Mouse (Mus musculus): ENCODE results near the gene Flt1. TPM values are rescaled to one million over a fixed set of nuclear protein-coding genes. Genes with fewer than 3 reads are reported as not detected.

The Flt1 gene
- polyA plus RNA-seq, 1 experiment from 2014 or later = 15.1 TPM

DNA sequence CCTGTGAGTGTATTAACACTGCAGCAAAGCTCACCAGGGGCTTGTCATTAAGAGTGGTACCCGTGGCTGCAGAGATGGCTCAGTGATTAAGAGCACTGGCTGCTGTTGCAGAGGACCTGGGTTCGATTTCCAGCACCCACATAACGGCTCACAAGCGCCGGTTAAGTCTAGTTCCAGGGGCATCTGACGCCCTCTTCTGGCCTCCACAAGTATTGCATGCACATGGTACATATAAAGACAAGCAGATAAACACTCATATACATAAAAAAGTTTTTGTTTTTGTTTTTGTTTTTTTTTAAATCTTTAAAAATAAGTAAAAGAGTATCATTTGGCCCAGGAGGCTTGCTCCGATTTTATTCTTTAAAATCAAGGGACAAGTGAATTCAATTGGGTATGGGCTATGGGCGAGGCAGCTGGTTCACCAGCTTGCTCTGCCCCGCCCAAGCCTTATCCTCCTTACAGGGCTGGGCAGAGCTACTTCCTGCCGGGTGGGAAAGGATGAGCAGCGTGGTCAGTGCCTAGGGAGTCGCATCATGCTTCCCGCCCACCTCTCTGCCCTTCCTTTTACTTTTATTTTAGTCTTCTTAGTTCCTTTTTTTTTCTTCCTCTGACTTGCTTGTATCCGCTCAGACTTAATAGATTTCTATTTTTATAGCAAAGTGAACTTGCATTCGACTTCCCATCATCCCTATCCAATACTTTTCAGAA lies 57.0 kb downstream of the Flt1 start:
- no peaks in the 10 kb centered on the region for H3K27me3 ChIP-seq (replicated peaks; ENCODE audit: control insufficient read depth, insufficient read depth, low read length)
- no peak overlapping the region for H3K27ac ChIP-seq (ENCODE audit: low read depth)
- WGBS = 87% methylated on average over 15 of the region's 15 CpGs
- no peaks in the 10 kb centered on the region for H3K9me3 ChIP-seq (ENCODE audit: control insufficient read depth, low read length)
- ATAC-seq (replicated peaks; ENCODE audit: low FRiP score, low TSS enrichment, low read depth) = no peak
- no peak overlapping the region for H3K4me3 ChIP-seq (ENCODE audit: low read depth, low read length)
- H3K4me2 ChIP-seq (ENCODE audit: low read length) = no peak overlapping the region
- H3K36me3 ChIP-seq (ENCODE audit: control insufficient read depth, insufficient read depth, low read length) = no peaks in the 10 kb centered on the region
- H3K4me1 ChIP-seq (replicated peaks; ENCODE audit: control insufficient read depth, insufficient read depth, low read length) = no peaks in the 10 kb centered on the region
- no peak for DNase-seq (ENCODE audit: low spot score)
- H3K9ac ChIP-seq (ENCODE audit: low read length) = no peak overlapping the region

DNA sequence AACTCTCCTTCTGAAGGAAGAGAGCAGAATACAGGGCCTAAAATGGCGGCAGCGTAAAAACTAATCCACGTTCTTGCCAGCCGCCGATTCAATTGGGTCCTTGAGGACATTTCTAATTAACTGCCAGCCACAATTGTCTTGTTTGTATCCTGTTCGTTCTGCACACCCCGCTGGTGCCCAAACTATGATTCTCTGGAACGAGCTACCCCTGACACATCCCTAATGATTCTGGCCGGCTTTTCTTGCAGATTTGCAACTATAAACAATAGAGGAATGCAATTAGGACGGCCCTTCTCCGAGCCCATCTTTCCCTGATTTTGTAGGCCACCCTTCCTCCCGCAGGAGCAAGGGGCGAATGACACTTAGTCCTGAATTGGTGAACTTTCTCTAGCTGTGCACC lies 59.9 kb downstream of the Flt1 start:
- H3K4me1 ChIP-seq (replicated peaks; ENCODE audit: control insufficient read depth, insufficient read depth, low read length) = no peaks in the 10 kb centered on the region
- no peak for ATAC-seq (replicated peaks; ENCODE audit: low FRiP score, low TSS enrichment, low read depth)
- H3K36me3 ChIP-seq (ENCODE audit: control insufficient read depth, insufficient read depth, low read length) = no peaks in the 10 kb centered on the region
- no peak overlapping the region for H3K9ac ChIP-seq (ENCODE audit: low read length)
- DNase-seq (ENCODE audit: low spot score) = no peak
- H3K4me2 ChIP-seq (ENCODE audit: low read length) = no peak overlapping the region
- H3K4me3 ChIP-seq (ENCODE audit: low read depth, low read length) = no peak overlapping the region
- no peaks in the 10 kb centered on the region for H3K27me3 ChIP-seq (replicated peaks; ENCODE audit: control insufficient read depth, insufficient read depth, low read length)
- H3K27ac ChIP-seq (ENCODE audit: low read depth) = no peak overlapping the region
- 90% methylated on average over 13 of the region's 13 CpGs for WGBS
- H3K9me3 ChIP-seq (ENCODE audit: control insufficient read depth, low read length) = no peaks in the 10 kb centered on the region

GRCm38 (mm10) chr5:147665381-147665780 lies 60.4 kb downstream of the Flt1 start:
- Histone ChIP-seq H3K36me3 (ENCODE audit: control insufficient read depth, insufficient read depth, low read length) (no peaks in the 10 kb centered on the region), H3K4me2 (ENCODE audit: low read length) (no peak overlapping the region), H3K9me3 (ENCODE audit: control insufficient read depth, low read length) (no peaks in the 10 kb centered on the region), H3K27ac (ENCODE audit: low read depth) (no peak overlapping the region), H3K27me3 (replicated peaks; ENCODE audit: control insufficient read depth, insufficient read depth, low read length) (no peaks in the 10 kb centered on the region), H3K4me3 (ENCODE audit: low read depth, low read length) (no peak overlapping the region), H3K4me1 (replicated peaks; ENCODE audit: control insufficient read depth, insufficient read depth, low read length) (no peaks in the 10 kb centered on the region), H3K9ac (ENCODE audit: low read length) (no peak overlapping the region)
- ATAC-seq (replicated peaks; ENCODE audit: low FRiP score, low TSS enrichment, low read depth) = no peak
- WGBS = 90% methylated on average over 9 of the region's 9 CpGs
- no peak for DNase-seq (ENCODE audit: low spot score)

DNA sequence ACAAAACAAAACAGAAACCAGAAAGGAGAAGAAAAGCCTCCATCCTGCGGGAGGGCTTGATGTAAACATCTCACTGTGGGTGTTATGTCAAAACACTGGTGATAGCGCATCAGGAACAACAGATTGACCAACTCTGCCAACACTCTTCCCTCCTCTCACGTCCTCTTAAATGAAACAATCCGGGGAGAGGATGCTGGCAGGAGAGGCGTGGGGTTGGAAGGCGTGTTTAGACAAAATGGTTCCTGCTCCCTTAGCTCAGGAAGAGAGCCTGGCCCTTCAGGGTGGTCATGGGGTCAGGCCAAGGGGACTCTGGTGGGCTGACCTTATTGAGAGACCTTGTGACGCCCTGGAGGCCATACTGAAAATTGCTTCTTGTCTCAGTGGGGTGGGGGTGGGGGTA lies 65.9 kb downstream of the Flt1 start:
- Histone ChIP-seq H3K4me3 (ENCODE audit: low read depth, low read length) (no peak overlapping the region), H3K4me2 (ENCODE audit: low read length) (no peak overlapping the region), H3K4me1 (replicated peaks; ENCODE audit: control insufficient read depth, insufficient read depth, low read length) (no peaks in the 10 kb centered on the region), H3K27ac (ENCODE audit: low read depth) (no peak overlapping the region), H3K27me3 (replicated peaks; ENCODE audit: control insufficient read depth, insufficient read depth, low read length) (no peaks in the 10 kb centered on the region), H3K9ac (ENCODE audit: low read length) (no peak overlapping the region), H3K36me3 (ENCODE audit: control insufficient read depth, insufficient read depth, low read length) (no peaks in the 10 kb centered on the region), H3K9me3 (ENCODE audit: control insufficient read depth, low read length) (no peaks in the 10 kb centered on the region)
- 71% methylated on average over 7 of the region's 7 CpGs for WGBS
- DNase-seq (ENCODE audit: low spot score) (no peak), ATAC-seq (replicated peaks; ENCODE audit: low FRiP score, low TSS enrichment, low read depth) (no peak)

DNA sequence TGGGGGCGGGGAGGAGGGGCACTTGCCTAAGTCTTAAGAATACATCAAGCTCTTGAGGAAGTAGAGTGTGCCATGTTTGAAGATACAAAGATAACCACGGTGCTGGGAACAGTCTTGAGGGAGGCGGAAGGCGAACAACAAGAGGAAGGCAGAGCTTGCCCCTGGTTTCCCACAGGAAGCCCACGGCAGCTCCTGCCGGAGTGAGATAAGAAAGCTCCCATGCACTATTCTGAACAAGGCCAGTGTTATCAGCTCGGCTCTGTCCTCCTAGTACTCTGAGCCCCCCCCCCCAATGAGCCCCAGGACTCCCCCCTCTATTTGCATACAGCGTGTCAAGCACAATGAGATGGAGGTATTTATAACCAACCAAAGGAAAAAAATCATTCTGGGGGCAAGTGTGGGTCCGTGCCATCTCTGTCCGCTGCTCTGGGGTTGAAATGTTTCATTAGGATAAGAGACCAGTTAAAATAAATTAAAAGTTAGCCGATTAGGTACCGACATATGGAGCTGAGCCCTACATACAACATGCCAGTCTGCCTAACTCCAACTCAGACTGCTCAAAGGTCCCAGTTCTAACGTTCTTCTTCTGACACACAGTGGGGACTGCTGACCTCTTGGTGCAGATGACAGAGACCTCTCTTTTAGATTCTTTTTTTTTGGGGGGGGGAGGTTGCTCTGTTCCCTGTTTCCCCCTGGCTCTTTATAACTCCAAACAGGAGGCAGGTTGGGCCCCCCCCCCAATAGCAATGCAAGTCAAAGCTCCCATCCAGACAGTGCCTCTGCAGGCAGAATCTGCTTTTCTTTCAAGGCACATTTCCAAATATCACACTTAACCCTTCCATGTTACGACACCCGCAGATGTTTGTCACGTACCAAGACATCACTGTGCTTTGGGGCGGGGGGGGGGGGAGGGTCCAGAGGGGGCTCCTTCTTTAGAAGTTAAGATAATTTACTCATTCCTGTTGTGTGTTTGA lies 67.6 kb downstream of the Flt1 start:
- 66% methylated on average over 17 of the region's 17 CpGs for WGBS
- no peak for DNase-seq (ENCODE audit: low spot score)

GRCm38 (mm10) chr5:147655761-147656160 lies 70.0 kb downstream of the Flt1 start:
- no peak overlapping the region for H3K9ac ChIP-seq (ENCODE audit: low read length)
- H3K4me3 ChIP-seq (ENCODE audit: low read depth, low read length) = no peak overlapping the region
- H3K27me3 ChIP-seq (replicated peaks; ENCODE audit: control insufficient read depth, insufficient read depth, low read length) = no peaks in the 10 kb centered on the region
- H3K27ac ChIP-seq (ENCODE audit: low read depth) = no peak overlapping the region
- H3K36me3 ChIP-seq (ENCODE audit: control insufficient read depth, insufficient read depth, low read length) = no peaks in the 10 kb centered on the region
- WGBS = 84% methylated on average over 7 of the region's 7 CpGs
- ATAC-seq (replicated peaks; ENCODE audit: low FRiP score, low TSS enrichment, low read depth) (no peak), DNase-seq (ENCODE audit: low spot score) (no peak)
- no peak overlapping the region for H3K4me2 ChIP-seq (ENCODE audit: low read length)
- H3K9me3 ChIP-seq (ENCODE audit: control insufficient read depth, low read length) = 0 out of 2 replicates have a peak, but pooled peaks cover 2% of the 10 kb centered on the region
- H3K4me1 ChIP-seq (replicated peaks; ENCODE audit: control insufficient read depth, insufficient read depth, low read length) = no peaks in the 10 kb centered on the region

More for the DNA sequence above, 67.6 kb downstream of the Flt1 start:
- ATAC-seq (replicated peaks; ENCODE audit: low FRiP score, low TSS enrichment, low read depth) = no peak
- Histone ChIP-seq H3K36me3 (ENCODE audit: control insufficient read depth, insufficient read depth, low read length) (no peaks in the 10 kb centered on the region), H3K27me3 (replicated peaks; ENCODE audit: control insufficient read depth, insufficient read depth, low read length) (no peaks in the 10 kb centered on the region), H3K9ac (ENCODE audit: low read length) (no peak overlapping the region), H3K4me2 (ENCODE audit: low read length) (no peak overlapping the region), H3K27ac (ENCODE audit: low read depth) (no peak overlapping the region), H3K4me3 (ENCODE audit: low read depth, low read length) (no peak overlapping the region), H3K4me1 (replicated peaks; ENCODE audit: control insufficient read depth, insufficient read depth, low read length) (no peaks in the 10 kb centered on the region), H3K9me3 (ENCODE audit: control insufficient read depth, low read length) (0 out of 2 replicates have a peak, but pooled peaks cover 2% of the 10 kb centered on the region)

- Histone ChIP-seq H3K27me3 (replicated peaks; ENCODE audit: control insufficient read depth, insufficient read depth, low read length) (no peaks in the 10 kb centered on the region), H3K9me3 (ENCODE audit: control insufficient read depth, low read length) (0 out of 2 replicates have a peak, but pooled peaks cover 2% of the 10 kb centered on the region), H3K36me3 (ENCODE audit: control insufficient read depth, insufficient read depth, low read length) (no peaks in the 10 kb centered on the region), H3K27ac (ENCODE audit: low read depth) (no peak overlapping the region), H3K4me3 (ENCODE audit: low read depth, low read length) (no peak overlapping the region), H3K4me2 (ENCODE audit: low read length) (no peak overlapping the region), H3K9ac (ENCODE audit: low read length) (no peak overlapping the region), H3K4me1 (replicated peaks; ENCODE audit: control insufficient read depth, insufficient read depth, low read length) (no peaks in the 10 kb centered on the region)
- ATAC-seq (replicated peaks; ENCODE audit: low FRiP score, low TSS enrichment, low read depth) = no peak
- WGBS = 86% methylated on average over 14 of the region's 14 CpGs
- DNase-seq (ENCODE audit: low spot score) = no peak
Observed at GRCm38 (mm10) chr5:147651233-147651632, 74.6 kb downstream of the Flt1 start.

DNA sequence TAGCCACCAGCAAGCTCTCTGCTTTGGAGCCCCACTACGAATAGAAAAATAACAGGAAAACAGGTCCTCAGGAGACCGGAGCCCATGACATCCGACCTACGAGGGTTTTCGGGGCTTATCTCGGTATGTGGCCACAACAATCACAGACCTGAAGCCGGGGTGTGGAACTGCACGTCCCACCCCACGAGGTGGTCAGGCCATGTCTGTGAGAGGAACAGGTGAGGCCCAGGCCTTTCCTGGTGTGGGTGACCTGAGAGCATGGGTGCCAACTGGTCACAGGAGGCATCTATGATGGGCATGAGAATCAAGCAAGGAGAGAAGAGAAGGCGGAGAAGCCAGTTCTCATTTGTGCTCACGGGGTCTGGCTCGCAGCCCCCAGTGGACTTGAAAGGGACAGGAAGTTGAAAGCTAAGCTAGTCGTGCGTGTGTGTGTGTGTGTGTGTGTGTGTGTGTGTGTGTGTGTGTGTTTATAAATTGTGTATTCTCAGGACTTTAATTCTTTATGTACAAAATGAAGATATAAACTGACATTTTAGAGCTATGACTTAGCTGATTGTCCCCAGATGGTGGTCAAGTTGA lies 79.4 kb downstream of the Flt1 start:
- H3K9me3 ChIP-seq (ENCODE audit: control insufficient read depth, low read length) = no peaks in the 10 kb centered on the region
- no peaks in the 10 kb centered on the region for H3K4me1 ChIP-seq (replicated peaks; ENCODE audit: control insufficient read depth, insufficient read depth, low read length)
- no peaks in the 10 kb centered on the region for H3K36me3 ChIP-seq (ENCODE audit: control insufficient read depth, insufficient read depth, low read length)
- no peak overlapping the region for H3K4me2 ChIP-seq (ENCODE audit: low read length)
- H3K4me3 ChIP-seq (ENCODE audit: low read depth, low read length) = no peak overlapping the region
- DNase-seq (ENCODE audit: low spot score) (no peak), ATAC-seq (replicated peaks; ENCODE audit: low FRiP score, low TSS enrichment, low read depth) (no peak)
- 78% methylated on average over 14 of the region's 14 CpGs for WGBS
- H3K27me3 ChIP-seq (replicated peaks; ENCODE audit: control insufficient read depth, insufficient read depth, low read length) = no peaks in the 10 kb centered on the region
- H3K27ac ChIP-seq (ENCODE audit: low read depth) = no peak overlapping the region
- H3K9ac ChIP-seq (ENCODE audit: low read length) = no peak overlapping the region
